Mouse (Mus musculus) hematopoietic stem cell, adult 5-6 weeks (primary cell): Measurements from ENCODE around the gene Agxt2. TPM values are rescaled to one million over a fixed set of nuclear protein-coding genes. Genes with fewer than 3 reads are reported as not detected.

Experiments used
- ATAC-seq, 2 experiments: fragments of 125-278 bp in 1 of 2; replicated peaks in 1 of 2; 2 replicates each; pipeline ENCODE4 v1.8.0; 2016 to 2017; ENCODE audit warnings: inconsistent platforms in 2 of 2, mild to moderate bottlenecking in 2 of 2, moderate number of reproducible peaks in 2 of 2, low read depth in 1 of 2, moderate TSS enrichment in 1 of 2; ENCODE audit not compliant: low FRiP score in 2 of 2, poor library complexity in 2 of 2, severe bottlenecking in 2 of 2, insufficient read depth in 1 of 2, low TSS enrichment in 1 of 2
- total RNA-seq: library from RNA; stranded (forward); fragments of 172-1452, 232-1000 nt; gene quantifications from 2 replicates; pipeline ENCODE4 v1.2.3, GENCODE M21; 2017

Gene Agxt2
- not detected in 2 replicates for total RNA-seq

DNA sequence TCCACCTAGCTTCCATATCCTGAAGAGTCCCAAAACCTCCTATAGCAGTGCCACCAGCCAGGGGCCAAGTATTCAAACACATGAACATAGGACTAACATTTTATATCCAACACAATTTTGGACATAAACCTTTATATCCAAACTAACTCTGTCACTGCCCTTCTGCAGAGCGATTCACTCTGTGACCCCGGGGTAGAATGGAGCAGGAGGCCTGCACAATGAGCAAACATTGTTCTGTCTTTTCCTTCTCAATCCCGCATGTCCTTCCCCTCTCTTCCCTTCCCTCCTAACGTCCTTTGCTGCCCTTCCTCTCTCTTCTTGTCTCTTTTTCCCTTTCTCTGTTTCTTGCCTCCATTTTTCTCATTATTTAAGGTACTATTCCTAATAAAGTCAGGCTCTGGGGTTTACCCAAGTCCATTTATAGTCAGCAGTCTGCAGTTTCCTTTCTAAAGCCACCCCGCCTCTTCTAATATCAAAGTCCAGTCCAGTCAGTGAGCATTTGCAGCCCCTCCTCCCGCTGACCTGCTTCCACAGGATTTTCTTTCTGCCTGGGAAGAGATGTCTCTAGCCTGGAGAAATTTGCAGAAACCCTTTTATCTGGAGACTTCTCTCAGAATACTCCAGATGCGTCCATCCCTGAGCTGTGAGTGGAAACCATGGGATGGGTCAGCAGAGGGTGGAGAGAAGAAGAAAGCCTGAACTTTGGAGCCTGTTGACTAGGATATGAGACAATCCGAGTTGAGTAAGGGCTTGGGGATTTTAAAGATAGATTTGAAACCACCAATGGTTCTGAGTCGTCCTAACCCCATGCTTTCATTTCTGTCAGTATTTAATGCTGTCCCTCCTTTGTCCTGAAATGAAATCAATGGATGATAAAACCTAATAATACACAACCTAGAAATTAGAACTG is at the start of gene Agxt2:
Gene Agxt2, plus strand, starts transcription at position 494 of the 910 bp plus-strand sequence.
- ATAC-seq = no peak

DNA sequence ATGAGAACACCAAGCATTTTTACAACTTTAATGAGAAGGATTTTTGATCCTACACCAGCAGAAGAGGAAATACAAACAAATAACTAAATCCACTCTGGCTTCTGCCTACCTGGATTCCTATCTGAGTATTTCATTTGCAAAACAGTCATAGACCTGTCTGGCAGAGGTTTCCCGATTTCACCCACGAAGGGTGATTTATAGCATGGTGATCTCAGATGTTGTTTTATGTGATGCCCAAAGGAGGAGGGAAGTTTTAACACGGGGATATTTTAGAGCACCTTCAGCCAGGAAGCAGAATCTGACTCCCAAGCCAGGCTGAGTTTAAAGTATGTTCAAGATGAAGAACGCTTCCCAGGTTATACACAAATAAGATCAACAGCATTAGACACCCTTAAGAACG is 46.5 kb upstream of the Agxt2 start:
- no peak for ATAC-seq

DNA sequence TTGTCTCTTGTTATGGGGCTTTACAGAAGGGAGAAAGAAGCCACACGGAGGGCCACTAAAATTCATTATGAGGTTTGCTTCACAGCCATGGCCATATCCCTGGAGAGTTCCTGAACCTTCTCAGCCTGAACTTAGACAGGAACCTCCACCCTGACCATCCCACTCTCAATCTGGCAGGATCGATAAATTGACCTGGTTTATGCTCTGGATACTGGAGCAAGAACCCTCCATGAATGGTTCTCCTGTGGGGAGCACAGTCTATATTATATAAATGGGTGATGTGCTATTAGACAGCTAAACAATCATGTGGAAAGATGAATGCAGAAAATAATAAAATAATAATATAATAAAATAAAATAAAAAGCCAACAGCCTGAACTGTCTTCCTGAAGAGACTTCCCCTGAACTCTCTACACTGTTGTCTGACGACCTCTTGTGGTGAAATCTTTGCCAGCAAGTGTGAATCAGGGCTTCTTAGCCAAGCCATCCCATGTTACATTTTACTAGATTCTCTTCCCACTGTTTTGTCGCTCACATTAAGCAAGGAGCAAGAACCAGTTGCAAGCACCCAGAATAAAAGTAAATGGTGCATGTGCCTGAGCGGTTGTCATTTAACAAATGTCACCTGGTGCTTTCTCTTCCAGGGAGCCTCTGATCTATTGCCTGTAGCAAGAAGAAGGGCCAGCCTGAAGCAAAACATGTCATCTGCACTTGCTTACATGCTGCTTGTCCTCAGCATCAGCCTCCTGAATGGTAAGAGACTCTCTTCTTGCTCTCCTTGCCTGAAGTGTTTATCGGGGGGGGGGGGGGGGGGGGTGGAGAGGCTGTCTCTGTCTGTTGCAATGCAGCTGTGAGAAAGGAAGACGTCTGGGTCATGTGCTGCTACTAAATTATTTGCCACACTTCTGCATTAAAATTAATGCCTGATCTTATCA is 44.5 kb upstream of the Agxt2 start:
- ATAC-seq = no peak

DNA sequence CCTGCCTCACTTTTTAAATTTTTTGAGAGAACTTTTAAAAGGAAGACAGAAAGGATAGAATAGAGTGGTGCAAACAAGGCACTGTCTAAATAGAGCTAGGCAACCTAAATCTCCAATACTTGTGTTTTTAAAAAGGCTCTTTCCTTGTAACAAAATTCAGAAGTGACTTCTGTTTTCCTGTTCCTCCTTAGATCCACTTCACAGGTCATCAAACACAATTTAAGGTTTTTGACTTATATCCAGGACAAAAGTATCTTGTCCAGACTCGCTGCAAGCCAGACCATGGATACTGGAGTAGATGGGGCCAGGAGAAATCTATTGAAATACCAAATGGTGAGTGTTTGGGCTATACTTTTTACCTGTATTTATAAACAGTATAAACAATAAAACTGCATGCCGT is 33.3 kb upstream of the Agxt2 start, which contains the start of gene Gm21973:
Gene Gm21973, plus strand, starts transcription at position 301 of the 400 bp plus-strand sequence.
- no peak for ATAC-seq

DNA sequence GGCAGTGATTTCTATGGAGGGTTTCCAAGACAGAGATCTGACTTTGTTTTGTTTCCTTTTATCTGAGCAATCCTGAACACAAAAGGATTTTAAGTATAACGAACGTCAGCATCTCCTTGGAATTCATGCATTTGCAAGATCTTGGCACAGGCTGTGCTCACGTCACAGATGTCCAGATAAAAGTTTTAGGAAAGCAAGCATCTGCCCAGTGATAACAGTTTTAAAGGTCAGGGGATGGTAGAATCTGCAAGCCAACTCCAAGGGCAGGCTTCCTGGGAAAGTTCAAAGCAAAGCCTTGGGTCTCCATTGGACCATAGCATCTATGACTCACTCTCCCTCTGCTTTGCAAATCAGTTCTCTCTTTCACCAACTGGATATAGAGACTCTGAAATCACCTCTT is 27.7 kb upstream of the Agxt2 start:
- no peak for ATAC-seq

DNA sequence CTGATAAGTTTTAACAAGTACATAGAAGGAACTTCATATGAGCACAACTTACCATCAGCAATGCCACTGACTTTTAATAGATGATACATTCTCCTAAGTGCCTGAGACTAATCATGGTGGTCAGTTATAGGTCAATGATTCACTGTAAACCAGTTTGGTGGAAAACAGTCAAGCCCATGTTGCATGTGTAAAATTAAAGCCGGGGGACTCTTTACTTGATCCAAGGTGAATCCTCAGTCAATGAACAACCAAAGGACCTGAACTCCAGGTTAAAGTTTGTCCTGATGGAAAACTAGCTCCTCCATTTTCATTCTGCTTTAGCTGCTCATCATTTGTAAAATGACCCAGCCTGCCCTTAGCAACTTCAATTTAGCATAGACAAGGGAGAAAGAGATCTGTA is 25.8 kb upstream of the Agxt2 start:
- ATAC-seq = no peak

DNA sequence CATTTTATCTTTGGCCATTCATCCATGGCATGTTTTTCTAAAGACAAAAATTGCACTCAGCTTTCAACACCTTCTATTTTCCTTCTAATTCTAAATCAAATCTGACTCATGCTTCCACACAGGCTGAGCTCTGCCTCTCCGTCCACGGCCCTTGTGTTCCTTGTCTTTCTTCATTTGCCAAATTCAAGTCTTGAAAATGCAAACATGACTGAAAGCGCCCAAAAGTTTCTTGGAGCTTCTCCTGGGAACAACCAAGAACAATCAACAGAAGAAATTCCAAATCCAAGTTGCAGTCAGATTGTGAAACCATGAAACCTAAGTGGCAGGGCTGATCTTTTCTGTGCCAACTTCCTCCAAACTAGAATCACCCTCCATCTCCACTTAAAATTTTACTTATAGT is 19.7 kb upstream of the Agxt2 start:
- no peak for ATAC-seq

DNA sequence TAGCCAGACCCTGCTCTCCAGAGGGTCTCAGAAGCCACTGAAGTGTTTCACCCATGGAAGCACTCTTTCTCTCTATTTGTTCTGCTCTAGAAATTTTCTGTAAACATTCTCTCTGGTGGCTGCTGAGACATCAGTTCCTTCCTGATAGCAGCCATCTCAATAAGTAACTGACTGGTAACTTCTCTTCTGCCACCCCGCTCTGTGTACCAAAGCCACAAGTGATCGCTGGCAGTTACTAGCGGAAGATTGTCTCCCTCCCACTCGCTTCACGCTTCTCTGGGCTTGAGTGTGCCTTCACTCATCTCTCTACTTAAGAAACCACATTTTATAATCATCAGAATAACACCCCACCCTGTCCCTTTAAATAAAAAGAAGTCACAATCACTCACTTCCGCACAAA is 11.3 kb upstream of the Agxt2 start:
- ATAC-seq = no peak

DNA sequence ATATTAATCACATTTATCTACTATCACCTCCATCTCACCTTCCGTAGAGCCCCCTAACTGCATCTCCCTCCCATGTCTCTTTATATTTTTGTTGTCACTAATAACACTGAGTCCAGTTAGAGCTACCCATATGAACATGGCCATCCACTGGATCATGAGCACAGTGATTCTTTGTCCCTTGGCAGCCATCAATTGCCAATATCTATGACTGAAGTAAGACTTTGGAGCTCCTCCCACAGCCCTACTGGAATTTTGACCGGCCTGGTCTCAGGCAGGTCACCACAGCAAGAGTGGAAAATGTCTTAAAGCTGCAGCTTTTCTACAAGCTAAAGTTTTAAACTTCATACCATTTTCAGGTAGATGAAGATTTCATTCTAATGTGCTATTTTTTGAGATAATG is 8.0 kb downstream of the Agxt2 start:
- ATAC-seq = no peak

DNA sequence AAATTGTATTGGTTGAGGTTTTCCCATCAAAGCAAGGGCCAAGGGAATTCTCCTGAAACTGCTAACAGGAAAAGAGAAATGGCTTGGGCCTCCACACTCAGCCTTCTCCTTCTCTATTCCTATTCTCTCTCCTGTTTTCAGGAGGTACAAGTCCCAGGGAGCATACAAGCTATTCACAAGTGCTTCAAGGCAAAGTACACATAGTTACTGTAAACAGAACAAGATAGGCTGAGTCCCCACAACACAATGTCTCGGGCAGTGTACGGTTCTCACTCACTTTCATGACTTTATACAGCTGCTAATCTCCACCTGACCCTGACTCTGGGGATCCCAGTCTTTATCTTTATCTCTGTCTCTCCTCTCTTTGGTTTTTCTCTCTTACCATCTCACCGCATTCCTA is 17.1 kb downstream of the Agxt2 start:
- ATAC-seq = no peak

DNA sequence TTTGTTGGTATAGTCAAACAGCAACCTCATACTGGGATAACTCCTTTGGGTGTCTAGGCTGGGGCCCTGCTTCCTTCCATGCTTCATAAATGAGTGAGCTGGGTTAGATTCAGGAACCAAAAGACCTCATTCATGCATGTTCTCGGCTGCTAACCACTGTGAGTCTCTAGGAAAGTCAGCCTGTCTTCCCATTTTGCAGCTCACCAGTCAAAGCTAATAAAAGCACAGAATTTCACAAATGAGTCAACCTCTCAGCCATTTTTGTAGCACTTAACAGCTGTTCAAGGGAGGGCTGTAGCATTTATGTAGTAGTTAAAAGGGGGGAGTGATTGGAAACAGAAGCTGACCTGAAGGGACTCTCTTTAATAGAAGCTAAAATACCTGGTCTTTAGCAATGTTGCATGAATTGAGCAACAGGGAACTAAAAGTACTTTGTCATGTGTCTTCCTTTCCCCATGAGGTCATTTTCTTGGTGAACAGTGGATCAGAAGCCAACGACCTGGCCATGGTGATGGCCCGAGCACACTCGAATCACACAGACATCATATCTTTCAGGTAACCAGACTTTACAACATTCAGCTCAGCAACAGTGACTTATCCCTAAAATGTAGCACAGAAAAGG is 20.1 kb downstream of the Agxt2 start:
- no peak for ATAC-seq

DNA sequence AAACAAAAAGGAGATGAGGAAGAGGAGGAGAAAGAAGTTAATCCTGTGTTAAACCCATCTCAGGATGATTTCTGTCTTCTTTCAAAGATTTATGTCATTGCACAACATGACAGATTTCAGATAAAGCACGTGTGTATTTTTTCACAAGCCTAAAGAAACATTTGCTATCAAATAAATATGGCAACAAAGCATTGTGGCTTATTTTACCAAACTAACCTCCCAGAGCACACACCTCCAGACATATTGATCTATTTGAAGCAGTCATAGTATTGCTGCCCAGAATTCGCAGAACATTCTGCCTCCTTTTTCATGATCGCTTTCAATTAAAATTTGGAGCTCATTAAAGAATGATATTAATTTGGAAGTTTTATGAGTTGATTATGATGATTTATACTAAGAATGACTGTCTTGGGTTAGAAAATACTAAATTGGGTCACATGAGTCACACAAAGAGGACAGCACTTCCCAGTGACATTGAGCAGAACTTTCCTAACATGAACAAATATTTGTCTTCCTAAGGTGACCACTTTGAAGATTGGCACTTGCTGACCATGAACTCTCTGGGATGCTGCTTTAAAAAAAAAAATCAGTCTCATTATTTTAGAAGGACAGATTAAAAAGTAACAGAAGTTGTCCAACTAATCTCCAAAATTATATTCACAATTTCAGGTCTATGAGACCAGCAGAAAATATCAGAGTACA is 21.6 kb downstream of the Agxt2 start:
- ATAC-seq = no peak

DNA sequence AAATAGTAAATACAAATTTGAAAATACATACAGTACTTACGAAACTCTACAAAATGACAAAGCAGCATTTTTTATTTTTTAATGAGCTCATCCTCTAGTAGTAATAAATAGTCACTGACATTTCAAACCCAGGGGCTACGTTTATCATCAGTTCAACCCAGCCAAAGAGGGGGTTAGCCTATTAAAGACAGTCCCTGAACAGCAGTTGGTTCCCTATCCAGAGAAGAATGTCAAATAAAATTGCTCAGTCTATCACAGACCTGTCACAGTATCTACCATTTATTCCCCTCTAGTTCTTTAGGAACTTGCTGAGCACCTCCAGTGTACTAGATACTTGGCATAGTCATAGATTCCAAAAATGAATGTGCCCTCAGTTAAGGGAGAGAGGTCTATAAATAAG is 28.9 kb downstream of the Agxt2 start:
- no peak for ATAC-seq

DNA sequence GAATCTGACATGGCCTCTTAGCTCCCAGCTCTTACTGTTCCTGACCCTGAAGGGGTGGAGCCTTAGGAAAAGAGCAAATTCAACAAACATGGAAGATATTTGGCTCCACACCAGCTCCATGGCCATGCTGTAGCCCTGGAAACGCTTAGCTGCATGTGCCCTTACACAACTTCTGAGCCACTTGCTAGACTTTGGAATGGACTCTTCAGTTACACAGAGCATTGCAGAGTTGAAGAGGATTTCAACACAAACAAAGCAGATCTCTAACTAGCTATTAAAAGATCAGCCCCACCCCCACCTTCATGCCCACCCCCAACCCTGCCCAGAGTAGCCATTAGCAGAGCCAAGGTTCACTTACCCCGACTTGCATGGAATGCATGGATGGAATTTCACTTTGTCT is 41.5 kb downstream of the Agxt2 start:
- no peak for ATAC-seq

DNA sequence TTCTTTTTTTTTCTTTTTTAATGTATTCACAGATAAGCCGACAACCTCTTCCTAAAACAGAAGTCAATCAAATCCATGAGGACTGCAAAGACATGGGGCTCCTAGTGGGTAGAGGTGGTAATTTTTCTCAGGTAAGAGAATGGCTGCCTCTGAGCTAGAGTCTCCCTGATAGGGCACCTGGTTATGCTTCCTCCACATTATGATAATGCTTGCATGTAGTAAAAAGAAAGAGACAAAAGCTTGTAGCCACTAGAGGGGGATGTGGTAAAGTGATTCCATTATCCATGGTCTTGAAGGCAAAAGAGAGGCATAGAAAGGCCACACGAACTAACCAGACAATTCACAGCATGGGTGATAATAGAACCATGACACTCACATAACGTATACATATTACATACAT is 42.1 kb downstream of the Agxt2 start:
- no peak for ATAC-seq

DNA sequence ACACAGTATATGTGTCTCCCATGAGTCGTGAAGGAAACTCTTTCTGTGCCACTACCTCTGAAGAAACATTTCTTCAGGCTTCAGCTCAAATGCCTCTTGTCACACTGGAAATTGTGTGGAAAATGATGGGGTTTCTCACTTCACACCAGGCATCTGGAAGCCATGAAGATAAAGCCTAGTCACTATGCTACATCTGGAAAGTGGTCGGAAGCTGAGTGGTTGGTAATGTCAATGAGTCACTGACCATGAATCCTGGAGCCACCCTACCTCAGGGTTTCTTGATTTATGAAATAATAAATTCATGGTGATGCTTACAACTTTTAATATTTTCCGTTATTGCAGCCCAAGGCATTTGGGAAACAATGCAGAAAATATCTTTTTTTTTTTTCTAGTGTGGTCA is 51.5 kb downstream of the Agxt2 start:
- ATAC-seq = no peak

DNA sequence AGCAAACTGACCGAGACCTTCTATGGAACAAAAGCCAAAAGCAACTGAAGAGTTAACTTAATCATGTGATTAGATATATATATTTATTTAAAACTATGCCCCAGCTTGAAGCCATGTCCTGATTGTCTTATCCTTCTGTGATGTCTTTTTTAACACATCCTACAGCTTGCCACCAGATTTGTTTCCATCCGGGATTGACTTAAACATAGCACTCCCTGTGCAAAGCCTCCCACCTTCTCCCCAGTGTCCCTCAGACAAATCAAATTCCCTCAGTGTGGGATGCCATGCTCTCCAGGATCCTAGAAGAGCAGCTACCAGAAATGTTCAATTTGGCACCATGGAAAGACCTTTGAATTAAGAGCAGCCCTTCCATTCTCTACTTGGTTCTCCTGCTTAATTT is 52.5 kb downstream of the Agxt2 start:
- ATAC-seq = no peak
